Mouse (Mus musculus) cerebellum, adult 2 months (tissue): Measurements from ENCODE around the gene Eif3l.

Experiments used
- CTCF ChIP-seq: fragments of 200-500 bp; IDR thresholded peaks from 2 replicates; pipeline ENCODE4 v1.5.1; 2011; ENCODE audit warnings: low read depth, mild to moderate bottlenecking, control low read depth, low read length, moderate library complexity, borderline replicate concordance; ENCODE audit not compliant: insufficient read depth
- POLR2A ChIP-seq: fragments of 200-500 bp; IDR thresholded peaks from 2 replicates; pipeline ENCODE4 v1.6.1; 2011; ENCODE audit warnings: low read length, control low read depth, borderline replicate concordance; ENCODE audit not compliant: insufficient read depth

- TF ChIP-seq CTCF (no peak), POLR2A (no peak)
Observed at GRCm38 (mm10) chr15:79110031-79110430, 35.1 kb downstream of the Eif3l start.
